Mouse (Mus musculus) MEL-GATA-1-ER (cell line): ENCODE measurements at regions not wholly inside any gene's neighbourhood (a gene's known extent, or its start where the extent isn't known, plus 50 kb on each side); places are given as distances from the start of the nearest gene placed in this dataset.

Source experiments
- DNase-seq: peaks from one replicate; pipeline ENCODE4 v3.0.0-alpha.2; 2012; ENCODE audit warnings: low read depth; ENCODE audit errors: extremely low read depth

DNA sequence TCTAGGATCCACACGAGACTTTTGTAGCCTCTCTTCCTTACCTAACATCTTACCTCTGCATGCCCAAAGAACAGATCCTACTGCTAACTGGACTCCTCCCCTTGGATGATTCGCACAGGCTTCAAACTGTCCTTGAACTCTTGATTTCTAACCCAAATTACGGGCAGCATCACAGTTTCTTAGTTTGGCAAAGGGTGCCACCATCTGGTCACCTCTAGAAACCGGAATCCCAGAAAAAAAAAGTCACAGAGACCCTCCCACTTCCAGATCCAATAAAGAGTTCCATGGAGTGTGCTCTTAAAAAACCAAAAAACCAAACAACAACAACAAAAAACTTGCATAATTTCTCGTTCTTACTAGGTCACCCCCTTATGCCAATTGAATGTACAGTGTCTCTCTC lies 77.3 kb upstream of the Nrsn1 start:
- no peak for DNase-seq

DNA sequence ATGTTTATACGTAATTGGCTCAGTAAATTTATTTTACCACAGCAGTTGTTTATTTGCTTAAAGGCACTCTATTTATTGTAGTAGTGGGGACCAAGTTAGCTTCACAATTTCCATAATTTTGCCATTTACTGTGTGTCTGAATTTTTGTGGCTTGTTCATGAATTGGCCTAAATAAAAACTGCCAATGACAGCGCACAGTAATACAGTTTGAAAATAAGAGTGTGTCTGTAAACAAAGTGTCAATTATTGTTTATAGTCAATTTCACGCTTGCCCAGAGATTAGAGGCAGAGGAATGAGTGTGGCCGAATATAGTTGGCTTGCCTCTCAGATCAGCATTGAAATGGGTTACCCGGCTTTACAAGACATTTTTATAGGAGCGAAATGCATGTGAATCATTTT lies 73.0 kb upstream of the Nrsn1 start:
- DNase-seq = no peak

DNA sequence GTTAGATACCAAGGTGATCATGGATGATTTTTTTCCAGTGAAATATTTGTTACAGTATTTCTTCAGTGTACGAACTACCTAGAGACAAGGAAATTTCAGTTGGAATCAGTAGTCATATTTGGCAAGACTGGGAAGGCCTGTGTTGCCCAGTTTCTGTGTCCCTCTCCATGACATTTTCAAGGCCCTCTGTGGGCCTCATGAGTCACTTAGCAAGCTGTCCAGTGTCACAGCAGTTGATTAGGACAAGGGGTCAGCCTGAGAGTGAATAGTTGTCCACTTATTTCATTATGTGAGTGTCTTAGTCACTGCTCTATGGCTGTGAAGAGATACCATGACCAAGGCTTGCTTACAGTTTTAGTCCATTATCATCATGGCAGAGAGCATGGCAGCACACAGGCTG lies 71.5 kb upstream of the Nrsn1 start:
- DNase-seq = no peak

DNA sequence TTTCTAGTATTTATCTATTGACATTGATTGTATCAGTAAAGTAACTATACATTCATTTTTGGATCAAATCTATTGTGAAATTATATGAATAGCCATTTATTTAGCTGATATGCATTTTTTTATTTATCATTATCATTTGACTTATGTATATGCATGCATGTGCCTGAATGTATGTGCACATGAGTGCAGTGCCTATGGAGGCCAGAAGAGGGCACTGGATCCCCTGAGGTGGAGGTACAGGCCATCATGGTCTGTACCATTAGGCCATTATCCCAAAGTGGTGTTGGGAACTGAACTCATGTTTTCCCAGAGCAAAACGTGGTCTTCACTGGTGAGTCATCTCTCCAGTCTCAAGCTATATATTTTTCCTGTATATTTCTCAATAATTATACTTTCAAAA lies 63.5 kb upstream of the Nrsn1 start:
- DNase-seq = no peak
